Mouse (Mus musculus): Measurements from ENCODE around the gene Bri3bp. TPM values are rescaled to one million over a fixed set of nuclear protein-coding genes. Genes with fewer than 3 reads are reported as not detected.
A peak's percentile ranks its signal among the peaks of the same experiment; 100 is the strongest.

Gene Bri3bp
- total and polyA plus RNA-seq, 2 experiments from 2014 or later: 48.4 to 83.3 TPM

DNA sequence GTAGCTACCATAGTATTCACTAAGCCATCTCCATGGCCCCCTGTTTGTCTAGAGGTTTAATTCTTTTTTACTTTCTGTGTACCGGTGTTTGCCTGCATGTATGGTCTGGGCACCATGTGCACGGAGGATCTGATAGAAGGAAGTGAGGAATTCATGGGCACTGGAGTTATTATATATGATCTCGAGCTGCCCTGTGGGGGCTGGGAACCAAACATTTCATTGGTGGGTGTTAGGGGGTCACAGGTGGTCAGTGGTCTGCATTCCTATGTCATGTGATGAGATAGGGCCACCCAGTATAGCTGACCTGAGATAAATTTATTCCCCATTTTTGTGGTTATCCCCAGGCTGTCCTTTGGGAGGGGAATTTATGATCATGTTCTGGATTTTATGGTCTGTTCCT, 46.4 kb upstream of the Bri3bp start:
- Histone ChIP-seq H3K9me3 (ENCODE audit: low read length) (no peaks in the 10 kb centered on the region), H3K4me2 (ENCODE audit: low read depth) (peak overlapping the region; percentile 54; the same call in 1 of the 2 replicates), H3K4me1 (ENCODE audit: insufficient read depth) (peaks cover 26% of the 10 kb centered on the region), H3K27me3 (ENCODE audit: insufficient read depth, low read length) (no peaks in the 10 kb centered on the region), H3K9ac (peak overlapping the region; percentile 53; the same call in 1 of the 2 replicates), H3K27ac (ENCODE audit: low read depth, low read length) (peak overlapping the region; percentile 95), H3K36me3 (ENCODE audit: insufficient read depth) (no peaks in the 10 kb centered on the region), H3K4me3 (ENCODE audit: low read depth, low read length) (no peak overlapping the region)
- 34% methylated on average over 3 of the region's 3 CpGs for WGBS
- no peak for DNase-seq
- no peak for TF ChIP-seq CTCF (IDR thresholded peaks at IDR 0.05; ENCODE audit: low read depth)
- no peak for ATAC-seq

DNA sequence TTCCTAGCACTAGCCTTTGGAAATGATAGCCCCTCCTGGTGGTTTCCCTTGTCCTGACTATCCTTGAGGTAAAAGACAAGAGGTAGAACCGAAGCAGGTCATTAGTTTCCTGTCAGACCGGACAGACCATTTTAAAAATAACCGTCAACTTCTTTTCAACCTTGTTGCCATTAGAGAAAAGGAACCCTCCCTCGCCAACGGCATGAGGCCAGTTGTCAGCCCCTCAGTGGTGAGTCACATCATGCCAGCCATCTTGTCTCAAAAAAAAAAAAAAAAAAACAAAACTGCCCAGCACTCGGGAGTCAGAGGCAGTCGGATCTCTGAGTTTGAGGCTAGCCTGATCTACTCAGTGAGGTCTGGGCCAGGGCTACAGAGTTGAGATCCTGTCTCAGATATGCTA, 40.5 kb upstream of the Bri3bp start:
- H3K4me1 ChIP-seq (ENCODE audit: insufficient read depth): no peaks in the 10 kb centered on the region
- WGBS: 60% methylated on average over 7 of the region's 7 CpGs
- no peak for DNase-seq

DNA sequence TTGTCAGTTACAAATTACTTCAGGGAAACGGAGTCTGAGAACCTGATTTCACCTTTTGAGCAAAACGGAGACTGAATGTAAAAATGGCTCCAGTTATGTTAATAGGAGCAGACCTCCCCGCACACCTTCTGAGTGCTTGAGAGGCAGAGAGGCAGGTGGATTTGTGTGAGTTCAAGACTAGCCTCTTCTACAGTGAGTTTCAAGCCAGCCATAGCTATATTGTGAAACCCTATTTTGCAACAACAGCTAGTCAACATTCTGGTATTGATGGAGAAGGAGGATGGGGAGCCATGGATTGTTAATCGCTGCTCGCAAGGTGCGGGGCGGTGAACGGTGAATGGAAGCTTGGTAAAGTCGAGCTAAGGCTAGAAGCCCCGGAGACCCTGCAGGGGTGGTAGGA, 38.9 kb upstream of the Bri3bp start:
- Histone ChIP-seq H3K9ac (no peak overlapping the region), H3K4me3 (ENCODE audit: low read depth, low read length) (no peak overlapping the region), H3K9me3 (ENCODE audit: low read length) (no peaks in the 10 kb centered on the region), H3K36me3 (ENCODE audit: insufficient read depth) (no peaks in the 10 kb centered on the region), H3K27me3 (ENCODE audit: insufficient read depth, low read length) (no peaks in the 10 kb centered on the region), H3K27ac (ENCODE audit: low read depth, low read length) (no peak overlapping the region), H3K4me1 (ENCODE audit: insufficient read depth) (peaks cover 10% of the 10 kb centered on the region; the same call in 1 of the 2 replicates), H3K4me2 (ENCODE audit: low read depth) (no peak overlapping the region)
- ATAC-seq (no peak), DNase-seq (no peak)
- WGBS: 58% methylated on average over 10 of the region's 10 CpGs
- TF ChIP-seq CTCF (IDR thresholded peaks at IDR 0.05; ENCODE audit: low read depth): no peak

More for the DNA sequence above, 40.5 kb upstream of the Bri3bp start:
- H3K4me2 ChIP-seq (ENCODE audit: low read depth): no peak overlapping the region
- no peak overlapping the region for H3K9ac ChIP-seq
- ATAC-seq: no peak
- no peaks in the 10 kb centered on the region for H3K27me3 ChIP-seq (ENCODE audit: insufficient read depth, low read length)
- no peak for TF ChIP-seq CTCF (IDR thresholded peaks at IDR 0.05; ENCODE audit: low read depth)
- H3K9me3 ChIP-seq (ENCODE audit: low read length): no peaks in the 10 kb centered on the region
- no peak overlapping the region for H3K4me3 ChIP-seq (ENCODE audit: low read depth, low read length)
- H3K27ac ChIP-seq (ENCODE audit: low read depth, low read length): no peak overlapping the region
- H3K36me3 ChIP-seq (ENCODE audit: insufficient read depth): no peaks in the 10 kb centered on the region

DNA sequence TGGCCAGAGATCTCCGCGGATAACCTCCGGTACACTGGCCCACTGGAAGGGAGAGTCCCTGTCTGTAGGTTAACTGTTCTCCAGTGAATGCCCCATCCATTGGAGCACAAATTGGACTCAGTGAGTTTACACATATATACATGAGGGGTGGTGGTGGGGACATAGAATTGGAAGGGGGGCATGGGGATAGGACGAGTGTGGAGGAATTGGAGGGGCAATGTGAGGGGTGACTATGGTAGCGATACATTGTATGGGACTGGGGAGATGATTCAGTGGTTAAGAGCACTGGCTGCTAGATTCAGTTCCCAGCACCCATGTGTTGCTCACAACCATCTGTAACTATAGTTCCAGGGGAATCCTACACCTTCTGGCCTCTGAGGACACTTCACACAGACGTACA, 38.4 kb upstream of the Bri3bp start:
- H3K9me3 ChIP-seq (ENCODE audit: low read length): no peaks in the 10 kb centered on the region
- ATAC-seq (no peak), DNase-seq (no peak)
- no peak overlapping the region for H3K4me2 ChIP-seq (ENCODE audit: low read depth)
- H3K4me3 ChIP-seq (ENCODE audit: low read depth, low read length): no peak overlapping the region
- TF ChIP-seq CTCF (IDR thresholded peaks at IDR 0.05; ENCODE audit: low read depth): no peak
- no peaks in the 10 kb centered on the region for H3K36me3 ChIP-seq (ENCODE audit: insufficient read depth)
- 58% methylated on average over 6 of the region's 6 CpGs for WGBS
- H3K9ac ChIP-seq: no peak overlapping the region
- H3K27me3 ChIP-seq (ENCODE audit: insufficient read depth, low read length): no peaks in the 10 kb centered on the region
- no peak overlapping the region for H3K27ac ChIP-seq (ENCODE audit: low read depth, low read length)
- H3K4me1 ChIP-seq (ENCODE audit: insufficient read depth): peaks cover 10% of the 10 kb centered on the region; the same call in 1 of the 2 replicates

DNA sequence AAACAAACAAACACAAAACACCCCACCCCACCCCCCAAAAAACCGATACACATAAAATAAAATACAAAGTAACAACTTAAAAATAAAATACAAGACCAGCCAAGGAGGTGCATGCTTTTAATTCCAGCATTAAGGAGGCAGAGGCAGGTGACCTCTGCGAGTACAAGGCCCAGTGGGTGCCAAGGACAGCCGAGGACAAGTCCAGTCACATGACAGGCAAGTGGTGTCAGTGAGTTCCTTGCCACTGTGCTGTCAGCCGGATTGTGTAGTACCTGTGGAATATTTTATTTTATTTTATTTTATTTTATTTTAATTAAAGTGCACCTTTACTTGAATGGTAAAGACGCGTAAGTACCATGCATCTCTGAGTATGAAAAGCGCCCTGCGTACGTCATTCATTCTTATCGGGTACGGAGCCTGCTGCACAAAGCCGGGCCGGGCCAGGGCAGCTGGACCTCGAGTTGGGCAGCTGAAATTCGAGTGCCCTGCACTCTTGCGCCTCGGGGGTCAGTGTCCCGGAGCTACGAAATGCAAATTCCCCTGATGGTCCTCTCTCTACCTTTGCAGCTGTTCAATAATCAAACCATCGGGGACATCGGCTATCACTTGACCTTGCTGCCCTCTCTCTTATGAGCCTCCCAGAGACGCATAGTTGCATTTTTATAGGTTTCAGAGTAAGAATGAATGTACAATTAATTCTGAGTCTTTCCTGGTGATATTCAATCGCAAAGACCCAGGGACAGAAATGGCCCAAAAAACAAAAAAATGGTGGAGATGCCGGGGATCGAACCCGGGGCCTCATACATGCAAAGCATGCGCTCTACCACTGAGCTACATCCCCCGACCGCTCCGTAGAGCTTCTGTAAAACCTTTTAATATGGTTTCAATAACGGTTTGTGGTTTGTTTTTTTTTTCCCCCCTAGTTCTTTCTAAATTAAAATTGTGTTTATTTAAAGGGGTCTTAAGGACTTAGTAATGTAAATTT, 37.6 kb upstream of the Bri3bp start:
- TF ChIP-seq CTCF (IDR thresholded peaks at IDR 0.05; ENCODE audit: low read depth): no peak
- H3K9me3 ChIP-seq (ENCODE audit: low read length): no peaks in the 10 kb centered on the region
- WGBS: 12% methylated on average over 31 of the region's 31 CpGs
- peak overlapping the region; percentile 66 for H3K27ac ChIP-seq (ENCODE audit: low read depth, low read length)
- DNase-seq (peak; percentile 89), ATAC-seq (peak; percentile 44; the same call in 1 of the 2 replicates)
- peaks cover 10% of the 10 kb centered on the region; the same call in 1 of the 2 replicates for H3K4me1 ChIP-seq (ENCODE audit: insufficient read depth)
- peak overlapping the region; percentile 46 for H3K4me3 ChIP-seq (ENCODE audit: low read depth, low read length)
- peak overlapping the region; percentile 57 for H3K4me2 ChIP-seq (ENCODE audit: low read depth)
- H3K36me3 ChIP-seq (ENCODE audit: insufficient read depth): no peaks in the 10 kb centered on the region
- no peaks in the 10 kb centered on the region for H3K27me3 ChIP-seq (ENCODE audit: insufficient read depth, low read length)
- H3K9ac ChIP-seq: peak overlapping the region; percentile 51

DNA sequence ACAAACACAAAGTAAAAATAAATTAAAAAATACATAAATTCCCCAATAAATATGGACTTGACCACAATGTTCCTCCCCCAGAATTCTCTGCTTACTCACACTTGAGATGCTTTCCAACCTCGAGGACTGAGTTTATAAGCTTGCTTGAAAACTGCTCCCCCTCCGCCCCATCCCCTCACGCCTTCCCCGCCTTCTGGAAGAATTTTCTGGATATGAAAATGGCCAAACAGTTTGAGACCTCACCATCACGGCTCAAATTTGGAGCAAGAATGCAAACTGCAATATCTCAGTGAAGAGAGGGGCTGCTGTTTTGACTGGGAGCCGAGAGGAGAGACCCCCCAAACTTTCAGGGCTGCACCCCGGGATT, 36.8 kb upstream of the Bri3bp start:
- Histone ChIP-seq H3K9me3 (ENCODE audit: low read length) (no peaks in the 10 kb centered on the region), H3K4me2 (ENCODE audit: low read depth) (peak overlapping the region; percentile 57), H3K9ac (peak overlapping the region; percentile 77), H3K27me3 (ENCODE audit: insufficient read depth, low read length) (no peaks in the 10 kb centered on the region), H3K36me3 (ENCODE audit: insufficient read depth) (no peaks in the 10 kb centered on the region), H3K27ac (ENCODE audit: low read depth, low read length) (peak overlapping the region; percentile 92), H3K4me3 (ENCODE audit: low read depth, low read length) (peak overlapping the region; percentile 46), H3K4me1 (ENCODE audit: insufficient read depth) (peaks cover 10% of the 10 kb centered on the region; the same call in 1 of the 2 replicates)
- ATAC-seq (no peak), DNase-seq (peak; percentile 67)
- 0% methylated on average over 7 of the region's 7 CpGs for WGBS
- no peak for TF ChIP-seq CTCF (IDR thresholded peaks at IDR 0.05; ENCODE audit: low read depth)
